In genomic region chr7:115698105-115698504, GRCm38 (mm10) we compare ENCODE assay signal across 12 mouse cellular contexts.
DNase-seq lines count a peak whose midpoint lies in the region; ATAC-seq and TF ChIP-seq lines count a peak whose summit lies in the region.
"Had no signal": no experiment of that assay in that cellular context is flagged by ENCODE, and none has a peak within 500 bp of the region (broad histone marks: within the 10 kb centered on the region; RNA-seq: fewer than 3 reads in every experiment).

No protein-coding gene starts in this region.

- no peak for TF ChIP-seq POLR2A in brain, embryonic 14.5 days (IDR thresholded peaks at IDR 0.05; ENCODE audit: borderline replicate concordance, extremely low read depth, insufficient read depth, insufficient read length, poor library complexity, severe bottlenecking)

- ATAC-seq in hindbrain, postnatal 0 days = no peak
- ATAC-seq in granulocyte monocyte progenitor cell, adult 5-6 weeks (replicated peaks; ENCODE audit: poor library complexity, severe bottlenecking) = no peak

- TF ChIP-seq CTCF in hindbrain, postnatal 0 days (IDR thresholded peaks at IDR 0.05; ENCODE audit: low read depth) = peak; percentile 31; the same call in 1 of the 2 replicates
- TF ChIP-seq CTCF in brain, embryonic 14.5 days (IDR thresholded peaks at IDR 0.05; ENCODE audit: borderline replicate concordance, extremely low read depth, insufficient read depth, insufficient read length) = peak; percentile 31; the same call in 1 of the 2 replicates

- no peak overlapping the region for H3K27ac ChIP-seq in hindbrain, postnatal 0 days
- no peak overlapping the region for H3K27ac ChIP-seq in hindbrain, embryonic 10.5 days
- H3K27ac ChIP-seq: hindbrain, embryonic 14.5 days had no signal

- no peak overlapping the region for H3K9ac ChIP-seq in hindbrain, postnatal 0 days (replicated peaks; ENCODE audit: low read length)
- H3K9ac ChIP-seq: heart, embryonic 12.5 days; hindbrain, embryonic 14.5 days had no signal

- DNase-seq in hindbrain, postnatal 0 days (ENCODE audit: low spot score) = no peak
- DNase-seq in hindbrain, embryonic 10.5 days (ENCODE audit: low spot score) = no peak
- DNase-seq in retina, postnatal 1 day = peak; percentile 9
- no peak for DNase-seq in retina, embryonic 14.5 days (ENCODE audit: low spot score)
- no peak for DNase-seq in brain, embryonic 14.5 days (ENCODE audit: low read depth)
- no peak for DNase-seq in frontal cortex, adult 2 months (ENCODE audit: extremely low spot score in 1 of 2, low spot score in 1 of 2)
- DNase-seq: kidney, postnatal 14 days; spleen, adult 18-20 months had no signal

- H3K4me2 ChIP-seq in hindbrain, postnatal 0 days (ENCODE audit: low read depth, low read length) = no peak overlapping the region
- H3K4me2 ChIP-seq: heart, embryonic 12.5 days; hindbrain, embryonic 14.5 days had no signal

- H3K4me1 ChIP-seq in hindbrain, postnatal 0 days (ENCODE audit: insufficient read depth, low read length) = no peaks in the 10 kb centered on the region
- no peaks in the 10 kb centered on the region for H3K4me1 ChIP-seq in hindbrain, embryonic 10.5 days (replicated peaks)

- no peaks in the 10 kb centered on the region for H3K9me3 ChIP-seq in hindbrain, postnatal 0 days (ENCODE audit: low read length)
- H3K9me3 ChIP-seq in hindbrain, embryonic 10.5 days = peaks cover 3% of the 10 kb centered on the region; the same call in 1 of the 2 replicates

- no peak overlapping the region for H3K4me3 ChIP-seq in hindbrain, postnatal 0 days (ENCODE audit: low read length)
- no peak overlapping the region for H3K4me3 ChIP-seq in hindbrain, embryonic 10.5 days
- H3K4me3 ChIP-seq: heart, embryonic 12.5 days; myocyte had no signal

- H3K27me3 ChIP-seq in hindbrain, postnatal 0 days (ENCODE audit: insufficient read depth, low read length) = no peaks in the 10 kb centered on the region
- H3K27me3 ChIP-seq in hindbrain, embryonic 10.5 days (ENCODE audit: insufficient read depth, poor library complexity, severe bottlenecking) = no peaks in the 10 kb centered on the region
- H3K27me3 ChIP-seq: heart, embryonic 12.5 days had no signal

- WGBS in hindbrain, postnatal 0 days = 89% methylated on average over 1 of the region's 1 CpGs
- WGBS in hindbrain, embryonic 10.5 days = 87% methylated on average over 1 of the region's 1 CpGs

- no peaks in the 10 kb centered on the region for H3K36me3 ChIP-seq in hindbrain, postnatal 0 days (ENCODE audit: insufficient read depth, low read length)
- H3K36me3 ChIP-seq in hindbrain, embryonic 10.5 days = no peaks in the 10 kb centered on the region
- H3K36me3 ChIP-seq: heart, embryonic 12.5 days had no signal
